Mouse (Mus musculus) v-Abl transformed pro-B cells (cell line): Measurements from ENCODE around the gene Riox2.

Source experiments
- in situ Hi-C, 2 experiments: fragments of 400-800 bp; cut with MboI; formaldehyde crosslinking; loops; one replicate each; pipeline ENCODE4 v1.15.1; 2025; ENCODE audit not compliant: unreplicated experiment in 2 of 2

The Riox2 gene

DNA sequence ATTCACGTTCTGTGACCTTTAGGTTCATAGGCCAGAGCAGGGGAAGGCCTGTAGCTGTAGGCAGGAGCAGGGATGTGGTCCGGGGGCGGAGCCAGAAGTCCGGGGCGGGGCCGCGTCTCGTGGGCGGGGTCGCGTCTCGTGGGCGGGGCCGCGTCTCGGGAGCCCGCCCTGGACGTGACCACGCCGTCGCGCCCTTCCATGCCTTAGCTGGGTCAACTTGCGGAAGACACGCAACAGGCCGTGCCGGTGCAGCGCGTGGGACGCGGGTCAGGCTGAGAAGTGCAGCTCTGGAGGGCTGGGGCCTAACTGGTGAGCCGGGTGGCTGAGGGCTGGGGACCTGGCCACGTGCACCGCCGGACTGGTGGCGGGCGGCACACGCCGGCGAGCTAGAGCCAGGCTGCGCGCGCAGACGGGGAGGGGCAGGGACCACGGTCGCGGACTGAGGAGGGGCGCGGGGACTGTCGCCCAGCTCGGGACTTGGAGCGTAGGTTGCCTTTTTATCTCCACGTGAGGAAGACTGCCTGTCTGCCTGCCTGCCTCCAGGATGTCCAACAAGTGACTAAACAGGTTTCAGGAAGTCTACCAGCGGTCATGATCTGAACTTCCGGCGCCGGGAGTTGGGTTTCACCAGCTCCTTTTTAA is at the start of gene Riox2:
TSS of gene Riox2 (plus strand) at position 139 of the 642 bp plus-strand sequence.
- in situ Hi-C loops, result loop anchor here (5.0 to 25.0 kb wide), 4 partner anchors 46 to 984 kb away; no protein-coding TSS in a partner anchor

DNA sequence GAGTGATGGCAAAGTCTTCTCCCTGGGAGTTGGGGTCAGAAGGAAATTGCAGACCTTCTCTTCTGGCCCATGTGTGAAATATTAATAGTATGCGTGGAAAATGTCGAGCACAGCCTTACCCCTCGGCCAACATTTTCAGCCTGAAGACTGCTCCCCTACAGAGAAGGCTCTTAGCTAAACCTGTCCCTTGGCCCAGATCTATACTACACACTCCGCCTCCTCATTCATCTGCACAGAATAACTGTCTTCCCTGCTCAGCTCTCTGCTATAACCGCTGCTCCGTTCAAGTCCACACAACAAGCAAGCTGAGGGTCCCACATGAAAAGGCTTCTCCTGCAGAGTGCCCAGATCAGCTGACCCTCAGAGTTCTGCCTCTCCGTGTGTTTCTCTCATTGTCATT is 43.6 kb upstream of the Riox2 start:
- in situ Hi-C loops, result loop anchor here in 1 of 2 experiments (10.0 kb wide), 1 partner anchor 1107 kb away; no protein-coding TSS in a partner anchor

DNA sequence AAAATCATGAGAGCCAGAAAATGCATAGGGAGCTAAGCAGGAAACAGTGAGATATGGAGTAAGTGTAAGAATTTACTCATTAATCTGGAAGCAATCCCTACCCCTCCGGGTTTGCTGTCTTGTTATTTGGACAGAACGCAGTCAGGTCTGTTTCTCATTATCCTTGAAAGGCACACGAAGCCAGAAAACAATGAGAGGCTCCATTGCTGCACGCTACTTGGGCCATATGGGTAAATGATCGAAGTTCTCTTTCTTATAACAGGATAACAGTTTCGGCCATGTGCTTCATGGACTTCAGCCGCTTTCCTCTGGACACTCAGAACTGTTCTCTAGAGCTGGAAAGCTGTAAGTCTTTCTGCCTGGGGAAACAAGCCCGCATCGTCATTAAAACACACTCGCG is 38.4 kb upstream of the Riox2 start:
- in situ Hi-C loops, result no loop called here

DNA sequence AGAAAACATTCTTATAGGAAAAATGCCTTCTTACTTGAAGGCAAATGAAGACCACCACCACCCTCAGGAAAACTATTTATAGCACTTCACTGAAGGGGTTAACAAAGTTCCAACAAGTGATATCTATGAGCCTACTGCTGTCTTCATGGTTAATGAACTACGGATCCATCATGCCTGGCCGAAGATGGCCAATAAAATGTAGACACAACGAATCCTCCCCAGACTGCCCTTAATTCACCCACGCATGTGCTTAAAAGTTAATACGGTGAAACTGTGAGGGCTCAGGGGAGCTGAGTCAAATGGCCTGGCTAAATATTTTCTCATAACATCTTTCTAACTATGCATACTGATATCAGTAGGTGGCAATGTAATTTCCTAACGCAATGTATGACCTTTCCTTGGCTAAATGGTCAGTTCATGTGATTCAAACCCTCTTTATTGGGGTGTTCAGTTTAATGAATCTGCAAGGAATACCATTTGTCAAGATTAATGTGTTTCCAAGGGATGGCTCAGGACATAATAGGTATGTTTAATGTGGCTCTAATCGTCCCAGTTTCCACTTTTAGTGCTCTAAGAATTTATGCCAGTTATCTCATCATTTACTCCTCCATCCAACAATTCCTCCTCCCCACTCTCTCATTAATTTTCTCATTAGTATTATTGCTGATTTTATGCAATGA is 26.6 kb upstream of the Riox2 start:
- in situ Hi-C loops, result no loop called here

DNA sequence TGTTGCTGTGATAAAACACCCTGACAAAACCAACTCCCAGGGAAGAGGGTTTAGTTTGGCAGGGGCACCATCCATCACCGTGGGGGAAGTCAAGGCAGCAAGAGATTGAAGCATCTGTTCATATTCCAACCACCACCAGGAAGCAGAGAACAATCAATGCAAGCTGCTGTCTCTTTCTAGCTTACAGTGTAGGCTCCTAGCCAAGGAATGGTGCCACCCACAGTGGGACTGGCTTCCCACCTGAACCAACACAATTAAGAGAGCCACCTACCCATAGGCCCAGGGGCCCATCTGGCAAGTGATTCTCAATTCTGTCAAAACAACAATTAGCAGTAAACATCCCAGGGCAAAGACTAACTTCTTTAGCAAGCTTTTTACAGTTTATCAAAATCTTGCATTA is 23.4 kb upstream of the Riox2 start:
- in situ Hi-C loops, result no loop called here

DNA sequence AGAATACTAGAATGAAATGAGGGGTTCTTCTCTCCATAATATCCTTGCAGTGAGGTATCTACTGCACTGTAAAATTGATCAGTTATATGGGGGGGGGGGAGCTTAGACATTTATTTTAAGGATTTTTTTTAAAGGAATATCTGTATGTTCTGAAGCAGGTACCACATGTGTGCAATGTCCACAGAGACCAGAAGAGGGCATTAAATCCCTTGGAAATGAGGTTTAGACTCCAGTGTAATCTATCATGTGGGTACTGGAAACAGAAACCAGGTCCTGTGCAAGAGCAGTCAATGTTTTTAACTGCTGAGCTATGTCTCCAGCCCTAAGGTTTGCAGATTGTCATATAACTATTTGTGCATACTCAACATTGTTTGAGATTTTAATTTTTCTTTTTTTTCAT is 22.5 kb upstream of the Riox2 start:
- in situ Hi-C loops, result no loop called here

DNA sequence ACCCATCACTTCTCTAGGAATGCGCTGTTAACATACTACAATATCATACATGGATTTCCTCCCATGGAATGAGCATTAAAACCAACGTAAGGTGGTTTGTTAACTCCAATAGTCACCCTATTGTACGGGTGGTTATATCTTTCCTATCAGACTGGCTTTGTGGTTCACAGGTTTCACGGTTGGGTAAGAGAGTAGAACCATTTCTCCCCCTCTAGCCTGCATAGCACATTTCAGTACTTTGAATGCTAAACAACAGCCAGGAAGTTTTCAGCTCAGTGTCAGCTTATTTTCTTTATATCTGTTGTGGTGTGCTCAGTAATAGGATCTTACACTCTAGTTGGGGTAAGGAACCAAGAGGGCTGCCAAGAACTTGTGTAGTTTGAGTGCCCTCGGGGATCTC is 19.8 kb upstream of the Riox2 start:
- in situ Hi-C loops, result loop anchor here (10.0 to 25.0 kb wide), 4 partner anchors 810 to 965 kb away; no protein-coding TSS in a partner anchor

DNA sequence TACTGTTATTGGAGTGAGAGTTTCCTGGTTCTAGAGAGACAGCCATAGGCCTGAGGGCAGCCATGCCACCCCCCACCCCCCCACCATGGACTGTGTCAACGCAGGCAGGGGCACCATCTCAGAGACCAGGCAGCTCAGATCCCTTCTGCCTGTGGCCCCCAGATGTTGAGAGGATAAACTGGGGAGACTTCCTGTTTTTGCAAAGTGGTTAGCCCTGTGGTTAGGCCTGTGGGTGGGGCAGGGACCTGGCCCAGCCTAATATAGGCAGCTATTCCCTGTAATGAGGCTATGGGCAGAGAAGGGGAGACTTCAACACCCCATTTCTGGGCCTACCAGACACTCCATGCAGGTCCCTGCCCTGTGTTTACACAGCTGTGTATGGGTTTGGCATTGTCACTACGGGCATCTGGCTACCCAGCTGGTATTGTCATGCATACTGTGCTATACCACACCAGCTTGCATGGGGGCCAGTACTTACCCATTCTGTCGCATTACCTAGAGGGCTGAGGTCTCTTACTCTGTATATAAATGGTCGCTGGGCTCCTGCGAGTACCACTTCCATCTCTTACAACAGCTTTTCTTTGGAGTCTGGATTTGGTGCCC is 12.2 kb upstream of the Riox2 start:
- in situ Hi-C loops, result loop anchor here (10.0 to 25.0 kb wide), 4 partner anchors 803 to 972 kb away; no protein-coding TSS in a partner anchor

DNA sequence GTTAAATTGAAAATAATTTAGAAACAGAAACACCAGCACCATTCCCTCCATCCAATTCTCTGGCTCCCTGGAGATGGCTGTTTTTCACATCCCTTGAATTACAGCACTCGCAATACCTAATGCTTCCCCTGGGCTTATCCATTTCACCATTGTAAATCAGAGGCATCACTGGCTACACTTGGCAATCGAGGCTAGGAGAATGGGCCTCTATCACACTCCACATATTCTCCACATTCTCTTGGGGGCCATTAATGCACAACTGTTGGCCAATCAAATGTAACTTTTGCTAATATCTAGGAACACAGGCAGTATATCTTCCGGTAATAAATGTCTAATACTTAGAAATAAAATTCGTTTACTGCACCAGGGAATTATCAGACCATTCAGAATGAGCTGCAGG is 8.0 kb upstream of the Riox2 start:
- in situ Hi-C loops, result loop anchor here (10.0 to 25.0 kb wide), 4 partner anchors 799 to 989 kb away; no protein-coding TSS in a partner anchor

DNA sequence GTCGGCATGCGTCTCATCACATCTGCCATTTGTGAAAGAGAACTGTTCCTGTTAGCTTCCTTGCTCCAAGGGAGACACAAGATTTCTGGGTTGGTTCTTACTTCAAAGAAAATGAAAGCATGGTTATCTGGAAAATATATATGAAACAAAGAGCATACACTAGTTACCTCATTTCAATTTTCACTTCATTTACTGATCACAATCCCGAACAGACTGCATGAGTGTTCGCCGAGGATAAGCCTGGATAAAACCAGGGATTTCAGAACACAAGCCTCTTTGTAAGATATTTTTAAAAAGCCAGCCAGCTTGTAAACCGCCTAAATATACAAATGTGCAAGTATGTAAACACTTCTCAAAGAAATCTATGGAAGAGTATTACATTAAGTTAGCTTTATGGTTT is 7.6 kb upstream of the Riox2 start:
- in situ Hi-C loops, result loop anchor here (10.0 to 25.0 kb wide), 4 partner anchors 798 to 989 kb away; no protein-coding TSS in a partner anchor

DNA sequence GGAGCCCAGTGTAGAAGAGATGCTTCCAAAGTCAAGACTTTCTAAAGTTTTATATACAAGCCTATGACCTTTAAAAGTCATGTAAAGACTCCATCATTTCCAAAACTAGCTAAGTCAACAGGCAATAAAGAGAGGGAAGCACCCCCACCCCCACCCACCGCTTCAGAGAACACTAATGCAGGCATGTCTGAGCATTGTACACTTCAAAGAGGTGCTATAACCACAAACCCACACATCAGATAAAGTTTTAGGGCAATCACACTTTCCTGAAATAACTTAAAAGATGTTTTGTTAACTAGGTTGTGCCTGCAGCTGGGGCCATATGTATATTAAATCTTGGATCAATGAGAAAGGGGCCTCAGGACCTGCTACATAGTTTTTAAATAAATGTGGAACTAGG is 1.7 kb upstream of the Riox2 start:
- in situ Hi-C loops, result loop anchor here (5.0 to 25.0 kb wide), 5 partner anchors 47 to 995 kb away; no protein-coding TSS in a partner anchor

DNA sequence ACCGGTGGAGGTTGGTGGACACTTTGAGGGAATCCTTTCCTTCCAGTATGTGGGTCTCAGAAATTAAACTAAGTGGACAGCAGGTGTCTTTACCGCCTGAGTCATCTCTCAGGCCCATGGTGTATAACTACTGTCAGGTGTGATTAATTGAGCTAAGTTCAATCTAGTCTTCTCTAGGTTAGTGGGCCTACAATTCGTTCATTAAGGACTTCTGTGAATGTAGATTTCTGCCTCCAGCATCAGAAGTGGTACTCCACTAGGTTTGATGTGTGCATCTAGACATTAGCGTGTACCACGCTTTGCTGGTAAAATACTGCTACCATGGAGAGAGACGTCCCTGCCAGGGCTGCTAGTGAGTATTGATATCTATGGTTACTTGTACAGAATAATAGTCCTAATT is 971 bp downstream of the Riox2 start:
- in situ Hi-C loops, result loop anchor here (5.0 to 25.0 kb wide), 4 partner anchors 45 to 985 kb away; no protein-coding TSS in a partner anchor

DNA sequence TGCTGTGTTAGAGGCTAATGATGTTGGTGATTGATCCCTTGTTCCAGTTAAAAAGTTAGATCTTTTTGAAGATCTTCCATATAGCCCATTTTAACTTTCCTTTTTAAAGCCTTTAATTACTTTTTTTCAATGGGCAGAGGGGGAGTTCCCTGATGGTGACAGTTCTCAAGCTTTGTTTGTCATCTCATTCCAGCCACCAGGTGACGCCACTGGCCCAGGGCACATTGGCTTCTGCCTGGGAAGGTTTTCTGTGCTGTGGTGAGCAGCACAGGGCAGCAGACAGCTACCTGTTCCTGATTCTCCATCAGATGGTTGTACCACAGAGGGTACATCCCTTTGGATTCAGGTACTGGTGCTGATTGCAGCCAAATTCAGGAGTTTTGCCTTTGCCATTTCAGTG is 3.2 kb downstream of the Riox2 start:
- in situ Hi-C loops, result loop anchor here (5.0 to 25.0 kb wide), 6 partner anchors 43 to 987 kb away; no protein-coding TSS in a partner anchor

DNA sequence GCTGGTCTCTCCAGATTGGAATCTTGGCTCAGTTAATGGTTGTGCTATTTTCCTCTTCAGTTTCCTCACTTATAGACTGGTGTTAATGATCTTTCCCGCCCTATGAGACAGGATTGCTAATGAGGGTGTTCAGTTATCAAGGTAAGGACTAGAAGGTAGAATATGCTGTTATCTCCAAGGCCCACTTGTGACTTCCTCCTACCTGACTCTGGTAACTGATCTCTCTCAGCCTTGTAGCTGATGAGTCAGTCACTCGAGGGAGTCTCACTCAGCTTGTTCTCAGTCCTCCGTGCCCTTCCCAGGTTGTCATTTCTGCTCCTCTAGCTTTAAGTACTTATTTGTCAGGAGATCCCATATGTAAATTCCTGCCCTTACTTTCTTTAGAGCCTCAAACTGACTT is 6.4 kb downstream of the Riox2 start:
- in situ Hi-C loops, result loop anchor here (5.0 kb wide), 2 partner anchors 56 to 139 kb away; no protein-coding TSS in a partner anchor

DNA sequence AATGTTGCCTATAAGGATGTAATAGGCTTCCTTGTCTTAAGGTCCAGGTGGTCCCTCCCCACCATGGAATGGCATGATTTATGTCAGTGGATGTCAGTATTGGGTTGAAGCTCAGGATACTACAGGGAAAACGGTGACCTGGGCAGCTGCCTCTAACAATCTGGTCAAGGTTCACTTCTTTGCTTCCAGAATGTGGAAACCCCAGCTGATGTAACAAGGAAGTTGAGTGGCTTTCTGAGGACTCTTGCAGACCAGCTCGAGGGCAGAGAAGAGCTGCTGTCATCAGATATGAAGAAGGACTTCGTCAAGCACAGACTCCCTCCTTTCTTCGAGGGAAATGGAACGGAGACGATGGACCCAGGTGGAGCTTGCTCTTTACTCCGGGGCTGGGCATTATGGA is 15.7 kb downstream of the Riox2 start:
- in situ Hi-C loops, result no loop called here

DNA sequence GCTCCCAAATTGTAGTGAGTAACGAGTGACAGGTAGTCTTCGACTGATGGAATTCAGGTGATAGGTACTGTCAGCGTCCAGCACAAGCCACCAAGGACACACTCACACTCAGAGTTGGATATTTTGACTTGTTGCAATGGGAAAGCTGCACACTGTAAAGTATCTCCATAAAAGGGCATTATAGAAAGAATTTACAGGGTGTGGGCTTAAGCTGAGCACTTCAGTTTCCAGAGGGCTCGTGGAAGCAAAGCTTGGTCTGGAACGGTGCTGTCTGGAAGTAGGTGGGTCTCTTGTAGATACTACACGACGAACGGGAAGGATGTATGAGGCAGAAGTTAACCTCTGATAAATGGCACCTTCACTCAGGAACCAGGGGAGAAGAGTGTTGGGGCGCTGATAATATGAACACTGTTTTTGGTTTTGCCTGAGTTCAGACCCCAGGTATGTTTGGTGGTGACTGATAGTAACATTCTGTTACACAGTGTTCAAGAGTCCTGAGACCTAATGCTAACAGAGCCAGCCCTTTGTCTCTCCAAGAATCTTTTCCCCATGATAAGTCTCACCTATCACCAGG is 16.5 kb downstream of the Riox2 start:
- in situ Hi-C loops, result no loop called here

DNA sequence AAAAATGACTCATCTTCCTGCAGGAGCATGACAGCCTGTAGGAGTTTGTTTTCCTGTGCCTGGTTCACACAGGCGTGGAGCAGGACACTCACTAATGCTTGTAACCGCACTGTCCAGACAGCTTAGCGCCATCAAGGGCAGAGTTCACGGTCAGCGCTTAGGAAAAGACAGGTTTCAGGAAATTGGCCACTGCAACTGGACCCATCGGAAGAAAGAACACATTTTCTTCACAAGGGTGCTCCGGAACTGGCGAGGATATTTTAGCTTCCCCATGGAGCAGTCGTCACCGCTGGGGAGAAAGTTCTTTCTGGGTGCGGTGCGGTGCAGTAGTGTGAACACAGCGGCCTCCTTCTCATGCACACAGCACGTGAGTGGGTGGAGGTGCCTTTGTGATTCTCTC is 21.6 kb downstream of the Riox2 start:
- in situ Hi-C loops, result no loop called here

DNA sequence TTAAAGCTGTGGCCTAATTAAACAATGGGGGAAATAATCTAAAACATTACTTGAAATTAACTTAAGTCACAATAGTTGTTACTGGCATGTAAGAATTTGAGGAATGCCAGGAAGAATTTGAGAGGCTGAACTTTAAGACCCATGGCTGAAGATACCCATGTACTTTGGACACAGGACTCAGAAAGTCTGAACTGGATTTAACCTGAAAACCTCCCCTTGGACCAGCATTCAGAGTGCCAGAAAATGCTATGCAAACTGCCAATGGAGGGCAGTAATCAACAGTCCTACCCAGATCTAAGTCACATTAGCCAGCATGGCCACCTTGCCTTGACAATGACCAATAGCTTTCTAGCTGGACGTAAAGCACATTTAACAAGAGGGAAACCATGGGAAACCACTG is 26.4 kb downstream of the Riox2 start:
- in situ Hi-C loops, result no loop called here

DNA sequence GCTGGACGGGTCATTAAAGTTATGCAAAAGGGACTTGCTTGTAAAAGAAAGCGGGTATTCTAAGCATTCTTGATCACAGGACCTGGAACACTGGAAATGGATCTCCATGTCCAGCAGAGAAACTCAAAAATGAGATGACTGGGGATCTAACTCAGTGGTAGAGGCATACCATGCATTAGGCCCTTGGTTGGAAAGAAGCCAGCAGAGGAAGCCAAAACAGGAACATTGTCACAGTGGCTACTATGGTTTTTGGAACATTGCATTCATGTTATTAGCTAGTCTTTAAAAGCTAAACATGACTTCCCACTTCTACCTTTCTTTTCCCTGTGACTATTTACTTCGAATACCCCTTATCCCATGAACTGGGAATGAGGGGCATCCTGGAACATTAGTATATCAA is 27.6 kb downstream of the Riox2 start:
- in situ Hi-C loops, result no loop called here

DNA sequence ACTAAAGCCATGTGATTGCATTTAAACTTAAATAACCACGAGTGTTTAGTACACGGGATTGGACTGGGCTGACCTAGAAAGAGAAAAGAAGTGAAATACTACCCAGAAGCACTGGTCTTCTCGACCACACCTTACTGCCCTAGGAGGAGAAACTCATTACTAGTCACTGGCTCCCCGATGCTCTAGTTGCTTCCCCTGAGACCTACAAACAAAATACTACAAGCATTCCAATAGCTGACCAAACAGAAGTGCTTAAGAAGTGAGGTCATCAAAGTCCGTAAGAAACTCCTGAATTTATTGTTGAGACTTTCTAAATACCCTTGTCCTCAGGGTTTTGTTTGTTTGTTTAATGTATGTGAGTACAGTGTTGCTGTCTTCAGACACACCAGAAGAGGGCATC is 38.3 kb downstream of the Riox2 start:
- in situ Hi-C loops, result no loop called here

DNA sequence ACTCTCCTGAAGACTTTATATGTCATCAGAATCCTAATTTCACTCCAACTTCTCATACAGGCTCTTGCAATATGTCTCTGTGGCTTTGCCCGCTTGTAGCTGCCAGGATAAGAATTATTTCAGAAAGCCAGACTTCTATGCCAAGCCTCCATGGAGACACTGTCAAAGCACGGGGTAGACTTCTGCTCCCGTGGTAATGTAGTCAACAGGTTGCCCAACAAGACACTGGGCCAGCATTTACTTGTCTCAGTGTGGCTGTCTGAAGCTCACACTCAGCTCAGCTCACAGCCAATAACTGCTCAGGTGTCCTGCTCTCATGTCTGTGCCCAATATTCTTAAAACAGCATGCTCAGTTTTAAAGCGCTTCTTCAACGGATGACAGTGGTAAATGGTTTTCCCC is 43.6 kb downstream of the Riox2 start:
- in situ Hi-C loops, result loop anchor here in 1 of 2 experiments (5.0 kb wide), 1 partner anchor 43 kb away; the partner anchor contains the start of gene Riox2
